Mouse (Mus musculus) heart, embryonic 12.5 days (tissue): ENCODE data around the gene Dnah3. TPM values are rescaled to one million over a fixed set of nuclear protein-coding genes. Genes with fewer than 3 reads are reported as not detected.

Source experiments
- ATAC-seq: fragments of 200-750 bp; cut with Nextera tagmentation; 2 replicates; pipeline ENCODE4 v1.8.0; 2017; ENCODE audit warnings: moderate TSS enrichment, moderate library complexity; ENCODE audit not compliant: insufficient number of reproducible peaks, low FRiP score
- H3K27ac ChIP-seq: fragments of 300-500 bp; sonication (generic); 2 replicates; pipeline ENCODE4 v1.5.1; 2016; ENCODE audit warnings: mild to moderate bottlenecking, moderate library complexity; ENCODE audit not compliant: poor library complexity, severe bottlenecking
- H3K27me3 ChIP-seq: fragments of 300-500 bp; sonication (generic); replicated peaks from 2 replicates; pipeline ENCODE4 v1.6.1; 2016; ENCODE audit warnings: mild to moderate bottlenecking, moderate library complexity
- H3K36me3 ChIP-seq: fragments of 300-500 bp; sonication (generic); 2 replicates; pipeline ENCODE4 v1.6.1; 2016; ENCODE audit warnings: mild to moderate bottlenecking, moderate library complexity
- H3K4me1 ChIP-seq: fragments of 300-500 bp; sonication (generic); replicated peaks from 2 replicates; pipeline ENCODE4 v1.6.1; 2016; ENCODE audit warnings: mild to moderate bottlenecking
- H3K4me2 ChIP-seq: fragments of 300-500 bp; sonication (generic); 2 replicates; pipeline ENCODE4 v1.6.1; 2016; ENCODE audit warnings: mild to moderate bottlenecking, moderate library complexity
- H3K4me3 ChIP-seq: fragments of 300-500 bp; sonication (generic); 2 replicates; pipeline ENCODE4 v1.5.1; 2016; ENCODE audit warnings: mild to moderate bottlenecking
- H3K9ac ChIP-seq: fragments of 300-500 bp; sonication (generic); 2 replicates; pipeline ENCODE4 v1.6.1; 2016; ENCODE audit warnings: mild to moderate bottlenecking, moderate library complexity
- H3K9me3 ChIP-seq: fragments of 300-500 bp; sonication (generic); replicated peaks from 2 replicates; pipeline ENCODE4 v1.6.1; 2016; ENCODE audit warnings: mild to moderate bottlenecking, moderate library complexity
- WGBS: fragments of 180-500 bp; shearing (Covaris S2); methylation state at CpG from one replicate; pipeline ENCODE4 v1.1.7; 2016; 5-methylcytosine and 5-hydroxymethylcytosine counted together
- polyA plus RNA-seq: library from polyadenylated mRNA; unstranded; fragments of >200 nt; fragmentation: Nextera tagmentation; extraction: Ambion mirVana; gene quantifications from 2 replicates; pipeline ENCODE4 v1.2.1, GENCODE M21; 2016

Gene Dnah3
- polyA plus RNA-seq, 1 experiment from 2014 or later = not detected

DNA sequence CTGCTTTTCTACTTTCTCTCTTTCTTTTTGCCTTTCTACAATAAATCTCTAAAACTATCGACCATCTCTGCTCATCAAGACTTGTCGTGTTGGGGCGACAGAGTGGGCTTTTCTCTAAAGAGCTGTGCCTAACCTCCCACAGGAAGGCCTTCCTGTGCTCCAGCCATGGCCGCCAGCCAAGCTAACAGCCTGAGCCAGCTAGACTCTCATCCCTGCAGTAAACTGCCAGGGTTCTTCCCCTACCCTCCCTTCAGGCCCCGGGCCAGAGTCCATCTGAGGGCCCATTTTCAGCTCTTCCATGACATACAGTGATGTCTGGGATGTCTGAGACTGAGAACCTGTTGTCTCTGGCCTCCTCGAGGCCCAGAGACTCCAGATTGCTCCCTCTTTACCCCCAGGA, 118.8 kb downstream of the Dnah3 start:
- H3K9ac ChIP-seq = no peak overlapping the region
- ATAC-seq = no peak
- no peak overlapping the region for H3K27ac ChIP-seq
- no peak overlapping the region for H3K4me2 ChIP-seq
- H3K27me3 ChIP-seq = no peaks in the 10 kb centered on the region
- 64% methylated on average over 6 of the region's 6 CpGs for WGBS
- H3K36me3 ChIP-seq = no peaks in the 10 kb centered on the region
- H3K9me3 ChIP-seq = no peaks in the 10 kb centered on the region
- H3K4me1 ChIP-seq = no peaks in the 10 kb centered on the region
- H3K4me3 ChIP-seq = no peak overlapping the region

DNA sequence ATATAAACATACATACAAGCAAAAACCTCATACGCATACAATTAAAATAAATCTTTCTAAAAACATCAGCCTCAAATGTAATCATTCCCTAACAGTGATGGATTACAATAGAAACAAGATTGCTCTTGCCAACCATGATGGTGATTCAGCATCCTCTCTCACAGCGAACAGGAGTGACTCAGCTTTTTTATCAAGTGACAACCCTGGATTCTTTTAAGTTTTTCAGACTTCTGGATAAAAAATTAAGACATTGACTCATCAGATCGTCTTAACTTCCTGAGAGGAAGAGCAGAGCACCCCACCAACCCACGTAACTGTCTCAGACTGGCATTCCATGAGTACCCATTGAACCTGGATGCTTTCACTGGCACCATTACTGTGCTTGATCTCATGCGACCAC, 120.9 kb downstream of the Dnah3 start:
- H3K4me1 ChIP-seq = no peaks in the 10 kb centered on the region
- no peaks in the 10 kb centered on the region for H3K27me3 ChIP-seq
- H3K27ac ChIP-seq = no peak overlapping the region
- 71% methylated on average over 5 of the region's 5 CpGs for WGBS
- H3K4me2 ChIP-seq = no peak overlapping the region
- H3K4me3 ChIP-seq = no peak overlapping the region
- no peaks in the 10 kb centered on the region for H3K9me3 ChIP-seq
- no peak overlapping the region for H3K9ac ChIP-seq
- no peak for ATAC-seq
- no peaks in the 10 kb centered on the region for H3K36me3 ChIP-seq

GRCm38 (mm10) chr7:119969320-119969719, 125.8 kb downstream of the Dnah3 start:
- Histone ChIP-seq H3K4me2 (no peak overlapping the region), H3K4me3 (no peak overlapping the region), H3K36me3 (no peaks in the 10 kb centered on the region), H3K27ac (no peak overlapping the region), H3K27me3 (no peaks in the 10 kb centered on the region), H3K9me3 (no peaks in the 10 kb centered on the region), H3K4me1 (no peaks in the 10 kb centered on the region), H3K9ac (no peak overlapping the region)
- 34% methylated on average over 2 of the region's 2 CpGs for WGBS
- ATAC-seq = peak; percentile 51; the same call in 1 of the 2 replicates

GRCm38 (mm10) chr7:119965651-119966395, 129.3 kb downstream of the Dnah3 start:
- Histone ChIP-seq H3K27me3 (no peaks in the 10 kb centered on the region), H3K36me3 (no peaks in the 10 kb centered on the region), H3K4me2 (no peak overlapping the region), H3K27ac (no peak overlapping the region), H3K4me3 (no peak overlapping the region), H3K4me1 (no peaks in the 10 kb centered on the region), H3K9me3 (no peaks in the 10 kb centered on the region), H3K9ac (no peak overlapping the region)
- 64% methylated on average over 9 of the region's 9 CpGs for WGBS
- no peak for ATAC-seq

GRCm38 (mm10) chr7:119965205-119965604, 129.9 kb downstream of the Dnah3 start:
- Histone ChIP-seq H3K27me3 (no peaks in the 10 kb centered on the region), H3K4me1 (no peaks in the 10 kb centered on the region), H3K36me3 (no peaks in the 10 kb centered on the region), H3K9ac (no peak overlapping the region), H3K27ac (no peak overlapping the region), H3K4me2 (no peak overlapping the region), H3K9me3 (no peaks in the 10 kb centered on the region), H3K4me3 (no peak overlapping the region)
- WGBS = 74% methylated on average over 4 of the region's 4 CpGs
- ATAC-seq = no peak

DNA sequence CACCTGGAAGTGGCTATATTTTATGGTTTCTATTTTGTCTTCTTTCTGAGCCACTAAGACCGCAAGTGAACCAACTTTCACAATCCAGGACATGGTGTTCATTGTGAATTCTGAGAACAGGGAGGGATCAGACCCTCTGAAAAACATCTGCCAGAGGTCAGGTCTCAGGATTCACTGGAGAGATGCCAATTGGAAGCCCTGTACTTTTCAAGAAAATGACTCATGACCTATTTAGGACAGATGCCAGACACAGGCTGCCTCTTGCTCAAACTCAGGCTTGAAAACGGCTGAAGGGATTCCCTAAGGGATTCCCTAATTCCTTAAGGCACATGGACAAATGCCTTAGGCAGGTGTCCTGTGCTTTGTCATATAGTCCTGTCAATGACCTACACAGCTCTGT, 134.0 kb downstream of the Dnah3 start:
- Histone ChIP-seq H3K27ac (no peak overlapping the region), H3K36me3 (no peaks in the 10 kb centered on the region), H3K9ac (no peak overlapping the region), H3K9me3 (no peaks in the 10 kb centered on the region), H3K4me3 (no peak overlapping the region), H3K4me1 (no peaks in the 10 kb centered on the region), H3K27me3 (no peaks in the 10 kb centered on the region), H3K4me2 (no peak overlapping the region)
- ATAC-seq = no peak
- WGBS = 49% methylated on average over 2 of the region's 2 CpGs

- Histone ChIP-seq H3K9me3 (no peaks in the 10 kb centered on the region), H3K27me3 (no peaks in the 10 kb centered on the region), H3K4me1 (no peaks in the 10 kb centered on the region), H3K4me2 (no peak overlapping the region), H3K9ac (no peak overlapping the region), H3K4me3 (no peak overlapping the region), H3K36me3 (no peaks in the 10 kb centered on the region), H3K27ac (no peak overlapping the region)
- WGBS = 76% methylated on average over 6 of the region's 6 CpGs
- no peak for ATAC-seq
Measured at GRCm38 (mm10) chr7:119960546-119960945, 134.5 kb downstream of the Dnah3 start.

DNA sequence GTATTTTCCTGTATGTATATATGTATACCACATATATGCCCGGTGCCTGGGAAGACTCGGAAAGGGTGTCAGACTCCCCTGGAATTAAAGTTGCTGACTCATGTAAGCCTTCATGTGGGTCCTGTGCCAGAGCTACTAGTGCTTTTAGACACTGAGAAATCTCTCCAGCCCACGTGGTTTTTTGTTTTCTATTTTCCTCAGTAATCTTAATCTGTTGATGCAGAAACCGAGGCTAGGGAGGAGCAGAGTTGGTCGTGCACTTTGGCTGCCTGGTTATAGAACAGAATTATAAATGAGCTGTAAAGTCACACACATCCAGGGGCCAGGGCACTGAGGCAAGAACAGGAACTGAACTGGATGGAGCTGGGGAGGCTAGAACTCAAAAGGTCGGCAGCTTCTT, 135.1 kb downstream of the Dnah3 start:
- Histone ChIP-seq H3K27ac (no peak overlapping the region), H3K4me2 (no peak overlapping the region), H3K4me1 (no peaks in the 10 kb centered on the region), H3K4me3 (no peak overlapping the region), H3K36me3 (no peaks in the 10 kb centered on the region), H3K9ac (no peak overlapping the region), H3K9me3 (no peaks in the 10 kb centered on the region), H3K27me3 (no peaks in the 10 kb centered on the region)
- ATAC-seq = no peak
- WGBS = 75% methylated on average over 6 of the region's 6 CpGs

DNA sequence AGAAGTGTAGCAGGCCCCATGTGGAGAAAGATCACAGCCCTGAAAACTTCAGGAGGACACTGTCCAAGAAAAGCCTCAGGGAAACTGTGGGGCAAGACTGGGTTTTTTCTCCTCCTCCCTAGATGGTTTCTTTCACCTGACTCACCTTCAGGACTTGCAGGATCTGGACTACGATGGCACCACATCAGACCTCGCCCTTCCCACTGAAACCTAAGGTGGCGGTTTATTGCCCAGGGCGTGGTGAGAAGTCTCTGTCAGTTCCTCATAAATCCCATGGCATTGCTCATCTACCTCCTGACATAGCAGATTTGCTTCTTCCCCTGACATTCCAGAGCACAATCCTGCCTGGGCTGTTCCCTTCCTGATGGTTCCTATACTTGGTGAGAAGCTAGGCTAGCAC, 135.6 kb downstream of the Dnah3 start:
- H3K36me3 ChIP-seq = no peaks in the 10 kb centered on the region
- H3K27me3 ChIP-seq = no peaks in the 10 kb centered on the region
- no peak for ATAC-seq
- H3K9ac ChIP-seq = no peak overlapping the region
- peaks cover 5% of the 10 kb centered on the region; the same call in 1 of the 2 replicates for H3K4me1 ChIP-seq
- H3K4me3 ChIP-seq = no peak overlapping the region
- H3K27ac ChIP-seq = no peak overlapping the region
- no peak overlapping the region for H3K4me2 ChIP-seq
- no peaks in the 10 kb centered on the region for H3K9me3 ChIP-seq
- 74% methylated on average over 4 of the region's 4 CpGs for whole genome bisulfite sequencing

- no peak overlapping the region for H3K9ac ChIP-seq
- ATAC-seq = no peak
- H3K9me3 ChIP-seq = no peaks in the 10 kb centered on the region
- H3K27ac ChIP-seq = no peak overlapping the region
- H3K4me1 ChIP-seq = peaks cover 9% of the 10 kb centered on the region
- WGBS = 57% methylated on average over 4 of the region's 4 CpGs
- H3K36me3 ChIP-seq = no peaks in the 10 kb centered on the region
- no peaks in the 10 kb centered on the region for H3K27me3 ChIP-seq
- H3K4me2 ChIP-seq = no peak overlapping the region
- no peak overlapping the region for H3K4me3 ChIP-seq
Measured at GRCm38 (mm10) chr7:119959091-119959490, 136.0 kb downstream of the Dnah3 start.

DNA sequence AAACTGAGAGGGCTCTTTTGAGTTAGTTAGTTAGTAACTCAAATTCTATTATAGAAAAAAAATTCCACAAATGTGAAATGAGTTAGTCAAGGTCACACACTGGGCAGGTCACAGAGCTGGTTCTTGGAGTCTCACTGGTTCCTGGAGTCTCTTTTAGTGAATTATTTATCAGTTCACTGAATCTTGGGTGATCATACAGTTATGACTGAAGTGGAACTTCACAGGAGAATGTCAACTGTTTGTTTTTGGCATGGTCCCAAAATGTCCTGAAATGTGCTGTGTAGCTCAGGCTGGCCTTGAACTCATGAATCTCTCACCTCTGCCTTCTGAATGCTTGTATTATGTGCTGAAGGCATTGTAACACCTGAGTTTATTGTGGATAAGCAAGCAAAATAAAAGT, 137.7 kb downstream of the Dnah3 start:
- Histone ChIP-seq H3K4me3 (no peak overlapping the region), H3K9me3 (no peaks in the 10 kb centered on the region), H3K9ac (no peak overlapping the region)

GRCm38 (mm10) chr7:119954047-119954446, 141.0 kb downstream of the Dnah3 start:
- WGBS = 43% methylated on average over 1 of the region's 1 CpGs
- Histone ChIP-seq H3K4me3 (no peak overlapping the region), H3K36me3 (no peaks in the 10 kb centered on the region), H3K4me2 (no peak overlapping the region), H3K9ac (no peak overlapping the region), H3K27me3 (no peaks in the 10 kb centered on the region), H3K9me3 (no peaks in the 10 kb centered on the region), H3K4me1 (peaks cover 11% of the 10 kb centered on the region), H3K27ac (no peak overlapping the region)
- ATAC-seq = no peak

More for the DNA sequence above, 137.7 kb downstream of the Dnah3 start:
- Histone ChIP-seq H3K36me3 (no peaks in the 10 kb centered on the region), H3K27me3 (no peaks in the 10 kb centered on the region), H3K27ac (no peak overlapping the region), H3K4me1 (peaks cover 11% of the 10 kb centered on the region), H3K4me2 (no peak overlapping the region)
- ATAC-seq = no peak
